Mouse (Mus musculus): ENCODE results near the gene Arel1.

GRCm38 (mm10) chr12:84911640-84912039 is 59.1 kb downstream of the Arel1 start:
- no peak for TF ChIP-seq CTCF (IDR thresholded peaks at IDR 0.05; ENCODE audit: low read depth, low read length)
- TF ChIP-seq POLR2A (IDR thresholded peaks at IDR 0.05; ENCODE audit: insufficient read depth, low read length), result no peak

Data from ES-Bruce4 (cell line).